Mouse (Mus musculus) megakaryocyte, adult 5-6 weeks (primary cell): ENCODE measurements at regions not wholly inside any gene's neighbourhood (a gene's known extent, or its start where the extent isn't known, plus 50 kb on each side); places are given as distances from the start of the nearest gene placed in this dataset.
A peak's percentile ranks its signal among the peaks of the same experiment; 100 is the strongest.

Source experiments
- ATAC-seq: 2 replicates; pipeline ENCODE4 v1.8.0; 2016; ENCODE audit warnings: mild to moderate bottlenecking, inconsistent platforms; ENCODE audit not compliant: poor library complexity, severe bottlenecking

GRCm38 (mm10) chr6:104192733-104193132, 299.9 kb upstream of the Cntn6 start:
- ATAC-seq, result 0 out of 2 replicates have a peak, but pooled peaks have one; percentile 12

- ATAC-seq, result no peak
Measured at GRCm38 (mm10) chr6:104207433-104207832, 285.2 kb upstream of the Cntn6 start.
